Mouse (Mus musculus): ENCODE data around the gene Alkbh3. TPM values are rescaled to one million over a fixed set of nuclear protein-coding genes. Genes with fewer than 3 reads are reported as not detected.

Alkbh3 gene
- polyA plus RNA-seq, 1 experiment = 62.3 TPM

DNA sequence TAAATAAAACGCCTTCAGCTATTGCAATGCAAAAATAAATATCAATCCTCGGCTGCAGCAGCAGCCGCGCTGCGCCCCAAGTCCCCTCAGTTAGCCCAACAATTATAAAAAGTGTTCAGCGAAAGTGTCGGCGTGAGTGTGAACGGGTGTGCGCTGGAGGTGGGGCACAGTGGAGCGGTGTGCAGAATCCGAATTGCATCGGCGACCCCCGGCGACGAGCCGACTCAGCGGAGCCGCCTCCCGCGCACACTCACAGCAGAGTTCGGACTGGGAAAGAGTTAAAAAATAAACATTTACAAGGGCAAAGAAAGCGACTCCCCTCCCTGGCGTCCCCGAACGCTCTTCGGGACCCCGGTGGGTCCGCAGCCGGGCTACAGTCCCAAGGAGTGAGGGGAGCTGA lies 54.7 kb downstream of the Alkbh3 start:
- TF ChIP-seq CTCF (conservative IDR thresholded peaks at IDR 0.05; ENCODE audit: insufficient read depth, insufficient read length, low read depth, low read length) (no peak), POLR2A (IDR thresholded peaks at IDR 0.05; ENCODE audit: low read depth, low read length) (no peak)
- peak overlapping the region; percentile 63 for H3K4me3 ChIP-seq (ENCODE audit: insufficient read depth, low read depth, low read length)
- H3K36me3 ChIP-seq (ENCODE audit: control insufficient read depth, insufficient read depth, low read length) = no peaks in the 10 kb centered on the region
- H3K27me3 ChIP-seq (replicated peaks; ENCODE audit: control insufficient read depth, insufficient read depth, low read length) = peaks cover 1% of the 10 kb centered on the region; the same call in 1 of the 2 replicates
- 1% methylated on average over 31 of the region's 31 CpGs for WGBS
- no peak for DNase-seq
- H3K4me1 ChIP-seq (ENCODE audit: control insufficient read depth, insufficient read depth, low read length) = no peaks in the 10 kb centered on the region
- no peak overlapping the region for H3K27ac ChIP-seq (ENCODE audit: insufficient read depth, low read depth, low read length)

DNA sequence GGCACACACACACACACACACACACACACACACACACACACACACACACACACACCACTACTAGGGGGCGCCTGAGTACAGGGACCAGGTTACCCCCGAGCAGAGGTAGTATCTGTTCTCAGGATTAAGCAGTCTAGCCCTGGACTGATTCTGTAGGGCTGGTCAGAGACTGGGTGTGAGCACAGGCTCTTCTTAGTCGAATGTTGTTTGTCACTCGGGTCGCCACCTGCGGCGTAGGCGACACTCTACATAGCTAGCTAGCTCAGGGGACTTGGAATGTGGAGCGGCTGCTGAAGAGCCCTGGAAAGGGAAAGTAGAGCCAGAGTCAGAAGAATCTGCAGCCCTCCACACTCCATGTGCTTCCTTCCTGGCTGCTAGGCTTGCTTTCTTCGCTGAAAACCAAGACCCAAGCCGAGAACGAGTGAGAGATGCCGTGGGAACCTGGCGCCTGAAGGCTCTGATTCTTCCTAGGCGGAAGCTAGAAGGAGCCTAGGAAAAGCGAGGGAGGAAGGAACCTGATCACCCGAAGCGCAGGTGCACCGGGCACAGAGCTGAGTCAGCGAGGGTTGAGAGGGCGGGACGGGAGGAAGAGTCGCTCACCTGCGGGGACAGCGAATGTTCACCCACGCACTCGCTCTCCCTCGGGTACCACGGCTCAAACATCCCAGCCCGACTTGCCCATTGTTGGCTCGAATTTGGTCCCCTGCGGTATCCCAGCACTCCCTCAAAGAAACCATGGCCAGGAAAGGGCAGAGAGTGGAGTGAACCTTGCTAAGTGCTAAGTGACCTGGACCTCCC lies 55.6 kb downstream of the Alkbh3 start:
- TF ChIP-seq CTCF (conservative IDR thresholded peaks at IDR 0.05; ENCODE audit: insufficient read depth, insufficient read length, low read depth, low read length) (no peak), POLR2A (IDR thresholded peaks at IDR 0.05; ENCODE audit: low read depth, low read length) (no peak)
- 2% methylated on average over 32 of the region's 32 CpGs for WGBS
- peak overlapping the region; percentile 63 for H3K4me3 ChIP-seq (ENCODE audit: insufficient read depth, low read depth, low read length)
- DNase-seq = no peak
- no peak overlapping the region for H3K27ac ChIP-seq (ENCODE audit: insufficient read depth, low read depth, low read length)
- peaks cover 1% of the 10 kb centered on the region; the same call in 1 of the 2 replicates for H3K27me3 ChIP-seq (replicated peaks; ENCODE audit: control insufficient read depth, insufficient read depth, low read length)
- no peaks in the 10 kb centered on the region for H3K4me1 ChIP-seq (ENCODE audit: control insufficient read depth, insufficient read depth, low read length)
- no peaks in the 10 kb centered on the region for H3K36me3 ChIP-seq (ENCODE audit: control insufficient read depth, insufficient read depth, low read length)

DNA sequence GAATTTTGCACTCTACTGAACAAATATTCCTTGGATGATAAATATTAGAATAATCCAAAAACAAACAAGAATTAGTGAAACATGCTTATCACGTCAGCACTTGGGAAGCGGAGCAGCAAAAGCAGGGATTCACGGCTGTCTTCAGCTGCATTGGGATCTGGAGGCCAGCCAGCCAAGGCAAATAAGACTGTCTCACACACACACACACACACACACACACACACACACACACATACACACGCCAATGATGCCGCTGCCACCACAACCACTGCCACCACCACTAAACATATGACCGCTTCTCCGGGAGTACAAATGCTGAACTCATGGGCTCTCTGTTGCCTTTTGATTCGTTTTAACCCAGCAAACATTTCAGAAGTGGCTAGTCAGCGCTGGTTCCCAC lies 56.9 kb downstream of the Alkbh3 start:
- H3K27ac ChIP-seq (ENCODE audit: insufficient read depth, low read depth, low read length) = no peak overlapping the region
- H3K4me3 ChIP-seq (ENCODE audit: insufficient read depth, low read depth, low read length) = no peak overlapping the region
- H3K27me3 ChIP-seq (replicated peaks; ENCODE audit: control insufficient read depth, insufficient read depth, low read length) = peaks cover 1% of the 10 kb centered on the region; the same call in 1 of the 2 replicates
- 83% methylated on average over 9 of the region's 9 CpGs for WGBS
- H3K4me1 ChIP-seq (ENCODE audit: control insufficient read depth, insufficient read depth, low read length) = no peaks in the 10 kb centered on the region
- H3K36me3 ChIP-seq (ENCODE audit: control insufficient read depth, insufficient read depth, low read length) = no peaks in the 10 kb centered on the region
- TF ChIP-seq POLR2A (IDR thresholded peaks at IDR 0.05; ENCODE audit: low read depth, low read length) = no peak
- TF ChIP-seq CTCF (conservative IDR thresholded peaks at IDR 0.05; ENCODE audit: insufficient read depth, insufficient read length, low read depth, low read length) = no peak
- no peak for DNase-seq

DNA sequence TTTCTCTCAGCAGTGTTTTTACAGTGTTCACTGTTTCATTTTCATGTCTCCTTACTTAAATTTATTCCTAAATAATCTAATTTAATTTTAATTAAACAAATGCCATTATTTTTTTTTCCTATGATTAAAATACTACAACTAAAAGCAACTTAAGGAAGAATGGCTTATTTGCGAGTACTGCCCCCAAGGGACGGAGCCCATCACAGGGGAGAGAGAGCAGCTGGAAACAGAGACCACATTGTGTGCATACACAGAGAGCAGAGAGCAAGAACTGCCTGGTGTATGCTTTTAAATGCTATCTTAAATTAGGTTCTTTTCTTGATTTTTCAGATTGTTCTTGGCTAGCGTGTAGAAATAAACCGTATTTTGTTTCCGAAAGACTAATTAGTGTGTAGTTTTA lies 63.6 kb downstream of the Alkbh3 start:
- Histone ChIP-seq H3K27ac (ENCODE audit: insufficient read depth, low read depth, low read length) (no peak overlapping the region), H3K4me3 (ENCODE audit: insufficient read depth, low read depth, low read length) (no peak overlapping the region), H3K36me3 (ENCODE audit: control insufficient read depth, insufficient read depth, low read length) (no peaks in the 10 kb centered on the region), H3K4me1 (ENCODE audit: control insufficient read depth, insufficient read depth, low read length) (no peaks in the 10 kb centered on the region), H3K27me3 (replicated peaks; ENCODE audit: control insufficient read depth, insufficient read depth, low read length) (no peaks in the 10 kb centered on the region)
- DNase-seq = no peak
- 63% methylated on average over 5 of the region's 5 CpGs for WGBS
- TF ChIP-seq CTCF (conservative IDR thresholded peaks at IDR 0.05; ENCODE audit: insufficient read depth, insufficient read length, low read depth, low read length) (no peak), POLR2A (IDR thresholded peaks at IDR 0.05; ENCODE audit: low read depth, low read length) (no peak)

DNA sequence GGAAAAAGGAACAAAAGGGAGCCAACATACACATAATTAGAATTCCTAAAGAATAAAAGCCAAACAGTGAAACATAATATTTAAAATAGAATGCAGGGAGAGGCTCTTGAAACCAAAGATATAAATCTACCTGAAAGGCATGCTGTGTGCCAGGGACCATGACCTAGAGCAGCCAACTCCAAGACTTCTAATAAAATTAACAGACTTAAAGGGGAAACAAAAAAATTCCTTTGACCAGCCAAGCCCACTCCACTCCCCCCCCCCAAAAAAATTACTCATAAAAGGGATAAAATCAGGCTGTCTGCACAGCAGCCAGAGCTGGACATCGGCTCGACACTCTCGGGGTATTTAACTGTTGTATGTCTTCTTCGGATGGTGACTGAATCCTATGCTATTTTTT lies 65.8 kb downstream of the Alkbh3 start:
- DNase-seq = no peak
- no peak overlapping the region for H3K27ac ChIP-seq (ENCODE audit: insufficient read depth, low read depth, low read length)
- H3K36me3 ChIP-seq (ENCODE audit: control insufficient read depth, insufficient read depth, low read length) = no peaks in the 10 kb centered on the region
- no peaks in the 10 kb centered on the region for H3K4me1 ChIP-seq (ENCODE audit: control insufficient read depth, insufficient read depth, low read length)
- 71% methylated on average over 4 of the region's 4 CpGs for WGBS
- H3K4me3 ChIP-seq (ENCODE audit: insufficient read depth, low read depth, low read length) = no peak overlapping the region
- TF ChIP-seq POLR2A (IDR thresholded peaks at IDR 0.05; ENCODE audit: low read depth, low read length) (no peak), CTCF (conservative IDR thresholded peaks at IDR 0.05; ENCODE audit: insufficient read depth, insufficient read length, low read depth, low read length) (no peak)
- H3K27me3 ChIP-seq (replicated peaks; ENCODE audit: control insufficient read depth, insufficient read depth, low read length) = no peaks in the 10 kb centered on the region

DNA sequence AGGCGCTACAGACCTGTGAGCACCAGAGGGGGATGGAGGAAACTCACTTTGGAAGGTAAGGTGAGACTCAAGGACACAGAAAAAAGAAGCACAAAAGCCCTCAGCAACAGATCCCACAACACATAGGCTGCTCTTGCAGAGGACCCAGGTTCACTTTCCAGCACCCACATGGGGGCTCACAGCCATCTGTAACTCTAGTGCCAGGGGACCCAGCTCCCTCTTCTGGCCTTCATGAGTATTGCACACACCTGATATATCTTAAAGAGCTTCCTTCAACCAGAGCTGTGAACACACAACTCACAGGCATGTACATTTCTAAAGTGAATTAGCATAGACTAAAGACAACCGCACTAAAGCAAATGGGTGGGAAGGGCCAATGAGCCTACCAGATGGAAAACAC lies 66.5 kb downstream of the Alkbh3 start:
- no peaks in the 10 kb centered on the region for H3K27me3 ChIP-seq (replicated peaks; ENCODE audit: control insufficient read depth, insufficient read depth, low read length)
- 97% methylated on average over 2 of the region's 2 CpGs for WGBS
- H3K36me3 ChIP-seq (ENCODE audit: control insufficient read depth, insufficient read depth, low read length) = no peaks in the 10 kb centered on the region
- H3K4me1 ChIP-seq (ENCODE audit: control insufficient read depth, insufficient read depth, low read length) = no peaks in the 10 kb centered on the region
- no peak for DNase-seq
- no peak overlapping the region for H3K27ac ChIP-seq (ENCODE audit: insufficient read depth, low read depth, low read length)
- TF ChIP-seq POLR2A (IDR thresholded peaks at IDR 0.05; ENCODE audit: low read depth, low read length) (no peak), CTCF (conservative IDR thresholded peaks at IDR 0.05; ENCODE audit: insufficient read depth, insufficient read length, low read depth, low read length) (0 out of 2 replicates have a peak, but pooled peaks have one; percentile 14)
- H3K4me3 ChIP-seq (ENCODE audit: insufficient read depth, low read depth, low read length) = no peak overlapping the region

DNA sequence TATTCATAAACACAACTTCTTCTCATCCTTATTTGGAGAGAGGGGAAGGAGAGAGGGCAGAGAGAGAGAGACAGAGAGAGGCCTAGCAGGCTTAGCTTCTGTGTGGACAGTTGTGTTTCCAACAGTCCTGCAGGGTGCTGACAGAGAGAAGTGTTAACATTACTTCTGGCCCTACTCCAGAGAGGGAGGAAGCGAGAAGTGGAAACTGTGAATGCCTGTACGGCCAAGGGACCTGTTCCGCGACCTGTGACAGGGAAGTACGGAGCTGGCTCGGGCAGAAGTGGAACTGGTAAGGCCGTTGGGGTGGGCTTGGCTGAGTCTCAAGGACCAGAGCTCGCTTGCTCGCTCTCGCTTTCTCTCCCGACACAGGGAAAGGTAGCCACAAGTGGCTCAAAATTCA lies 68.9 kb downstream of the Alkbh3 start:
- 34% methylated on average over 11 of the region's 11 CpGs for WGBS
- no peaks in the 10 kb centered on the region for H3K27me3 ChIP-seq (replicated peaks; ENCODE audit: control insufficient read depth, insufficient read depth, low read length)
- DNase-seq = peak; percentile 41
- H3K27ac ChIP-seq (ENCODE audit: insufficient read depth, low read depth, low read length) = 0 out of 2 replicates have a peak overlapping the region, but pooled peaks have one; percentile 16
- no peaks in the 10 kb centered on the region for H3K36me3 ChIP-seq (ENCODE audit: control insufficient read depth, insufficient read depth, low read length)
- no peak for TF ChIP-seq CTCF (conservative IDR thresholded peaks at IDR 0.05; ENCODE audit: insufficient read depth, insufficient read length, low read depth, low read length)
- TF ChIP-seq POLR2A (IDR thresholded peaks at IDR 0.05; ENCODE audit: low read depth, low read length) = no peak
- H3K4me3 ChIP-seq (ENCODE audit: insufficient read depth, low read depth, low read length) = no peak overlapping the region
- H3K4me1 ChIP-seq (ENCODE audit: control insufficient read depth, insufficient read depth, low read length) = no peaks in the 10 kb centered on the region
